ENCODE assay signal across 8 mouse cellular contexts in the genomic region with DNA sequence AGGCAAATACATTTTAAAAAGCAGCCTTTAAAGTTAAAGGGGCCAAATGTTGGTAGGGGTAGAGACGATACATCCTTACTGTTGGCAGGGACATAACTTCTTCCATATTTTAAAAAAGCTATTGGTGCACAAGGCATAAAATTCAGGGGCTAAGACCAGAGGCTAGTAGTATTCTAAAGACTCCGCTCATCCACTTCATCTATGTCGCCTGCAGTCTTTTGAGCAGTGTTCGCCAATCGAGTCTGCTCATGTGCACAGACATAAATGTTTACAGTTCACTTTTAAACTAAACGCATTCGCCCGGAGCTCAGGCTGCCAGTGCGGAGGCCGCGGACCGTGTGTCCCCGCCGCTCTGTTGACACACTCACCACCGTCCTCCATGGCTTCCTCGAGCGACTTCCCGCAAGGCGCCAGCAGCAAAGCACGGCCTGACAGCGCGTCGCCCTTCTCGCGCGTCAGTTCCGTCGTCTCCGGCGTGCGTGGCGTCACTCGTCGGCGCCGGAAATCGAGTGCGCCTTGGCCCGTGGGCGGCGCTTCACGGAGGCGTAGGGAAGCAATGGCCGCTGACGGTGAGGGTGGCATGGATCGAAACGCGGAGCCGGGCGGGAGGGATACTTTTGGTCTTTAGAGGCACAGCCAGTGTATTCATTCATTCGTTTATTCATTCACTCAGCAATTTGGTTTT. TPM values are rescaled to one million over a fixed set of nuclear protein-coding genes. Genes with fewer than 3 reads are reported as not detected.
DNase-seq lines count a peak whose midpoint lies in the region; ATAC-seq lines count a peak whose summit lies in the region.

Eif2b1 (minus strand) TSS at position 499 of the 685 bp plus-strand sequence.
Gtf2h3 (plus strand) TSS at position 508 of the 685 bp plus-strand sequence.

- peak within 1 kb of the TSS; percentile 83 for H3K4me2 ChIP-seq in heart, embryonic 13.5 days
- peak within 1 kb of the TSS; percentile 90 for H3K4me2 ChIP-seq in liver, embryonic 12.5 days
- H3K4me2 ChIP-seq in stomach, embryonic 15.5 days = peak within 1 kb of the TSS; percentile 69

- under 1% methylated on average over 51 of the region's 51 CpGs for WGBS in heart, embryonic 13.5 days
- 2% methylated on average over 51 of the region's 51 CpGs for WGBS in liver, embryonic 12.5 days (ENCODE audit: insufficient replicate concordance)
- WGBS in stomach, embryonic 15.5 days = 1% methylated on average over 51 of the region's 51 CpGs

- H3K4me1 ChIP-seq in brown adipose tissue, adult 24 weeks (ENCODE audit: control insufficient read depth, insufficient read depth, insufficient read length, low read length) = peaks cover 6% of the 10 kb centered on the region; the same call in 1 of the 2 replicates
- H3K4me1 ChIP-seq in heart, embryonic 13.5 days = peaks cover 18% of the 10 kb centered on the region
- H3K4me1 ChIP-seq in liver, embryonic 12.5 days = peaks cover 31% of the 10 kb centered on the region
- H3K4me1 ChIP-seq in stomach, embryonic 15.5 days = peaks cover 14% of the 10 kb centered on the region

- peak within 1 kb of the TSS; percentile 45 for H3K27ac ChIP-seq in brown adipose tissue, adult 24 weeks (replicated peaks; ENCODE audit: low read depth, low read length)
- H3K27ac ChIP-seq in heart, embryonic 13.5 days (replicated peaks) = 0 out of 2 replicates have a peak within 1 kb of the TSS, but pooled peaks have one; percentile 6
- peak within 1 kb of the TSS; percentile 64; the same call in 1 of the 2 replicates for H3K27ac ChIP-seq in liver, embryonic 12.5 days
- 0 out of 2 replicates have a peak within 1 kb of the TSS, but pooled peaks have one; percentile 21 for H3K27ac ChIP-seq in stomach, embryonic 15.5 days

- H3K4me3 ChIP-seq in brown adipose tissue, adult 24 weeks (ENCODE audit: insufficient read depth, low read depth, low read length) = peak within 1 kb of the TSS; percentile 90
- H3K4me3 ChIP-seq in heart, embryonic 13.5 days = peak within 1 kb of the TSS; percentile 76
- H3K4me3 ChIP-seq in liver, embryonic 12.5 days = peak within 1 kb of the TSS; percentile 83
- H3K4me3 ChIP-seq in stomach, embryonic 15.5 days (replicated peaks) = peak within 1 kb of the TSS; percentile 87

- H3K36me3 ChIP-seq in heart, embryonic 13.5 days = peaks cover 57% of the 10 kb centered on the region
- peaks cover 52% of the 10 kb centered on the region for H3K36me3 ChIP-seq in liver, embryonic 12.5 days
- peaks cover 29% of the 10 kb centered on the region; the same call in 1 of the 2 replicates for H3K36me3 ChIP-seq in stomach, embryonic 15.5 days

- peak; percentile 98 for DNase-seq in CD4-positive, CD25-positive, alpha-beta regulatory T cell, adult 2 months (ENCODE audit: low read depth, low spot score)
- DNase-seq in fat pad, adult 2 months (ENCODE audit: extremely low read depth, low read depth, low spot score) = peak; percentile 25
- peak; percentile 98 for DNase-seq in kidney, postnatal 10 days
- peak; percentile 83 to 91 for DNase-seq in natural killer cell, adult 2 months (ENCODE audit: low spot score in 2 of 2)

- H3K9me3 ChIP-seq in heart, embryonic 13.5 days = no peaks in the 10 kb centered on the region
- H3K9me3 ChIP-seq in liver, embryonic 12.5 days (replicated peaks) = no peaks in the 10 kb centered on the region
- no peaks in the 10 kb centered on the region for H3K9me3 ChIP-seq in stomach, embryonic 15.5 days

- H3K27me3 ChIP-seq in heart, embryonic 13.5 days (replicated peaks) = no peaks in the 10 kb centered on the region
- no peaks in the 10 kb centered on the region for H3K27me3 ChIP-seq in liver, embryonic 12.5 days (replicated peaks)
- H3K27me3 ChIP-seq in stomach, embryonic 15.5 days (replicated peaks) = no peaks in the 10 kb centered on the region

- peak within 1 kb of the TSS; percentile 89 for H3K9ac ChIP-seq in heart, embryonic 13.5 days
- H3K9ac ChIP-seq in liver, embryonic 12.5 days = peak within 1 kb of the TSS; percentile 77
- peak within 1 kb of the TSS; percentile 76 for H3K9ac ChIP-seq in stomach, embryonic 15.5 days

- ATAC-seq in heart, embryonic 13.5 days (ENCODE audit: extremely low read depth, insufficient number of reproducible peaks, low FRiP score, low TSS enrichment) = peak; percentile 79; the same call in 1 of the 2 replicates
- peak; percentile 89 for ATAC-seq in liver, embryonic 12.5 days
- peak; percentile 92 for ATAC-seq in stomach, embryonic 15.5 days (ENCODE audit: insufficient read depth, low FRiP score, low read depth)

RNA-seq across cellular contexts. Expression of gene Eif2b1, which starts in this region (rescaled TPM):
- polyA plus RNA-seq in brown adipose tissue, adult 24 weeks (2012; ENCODE audit: insufficient read depth, insufficient read length, missing spikeins) = 28.3 and 32.1 TPM in 2 replicates
- 60.8 and 62.0 TPM in 2 replicates for polyA plus RNA-seq in heart, embryonic 13.5 days (2015; fragmentation: Nextera tagmentation; extraction: Ambion mirVana)
- polyA plus RNA-seq in liver, embryonic 12.5 days (2016; fragmentation: Nextera tagmentation; extraction: Ambion mirVana) = 74.6 and 80.1 TPM in 2 replicates
- 73.7 and 77.1 TPM in 2 replicates for polyA plus RNA-seq in stomach, embryonic 15.5 days (2015; fragmentation: Nextera tagmentation; extraction: Ambion mirVana)

RNA-seq across cellular contexts. Expression of gene Gtf2h3, which starts in this region (rescaled TPM):
- 26.3 and 29.6 TPM in 2 replicates for polyA plus RNA-seq in brown adipose tissue, adult 24 weeks (2012; ENCODE audit: insufficient read depth, insufficient read length, missing spikeins)
- 27.6 and 32.2 TPM in 2 replicates for polyA plus RNA-seq in heart, embryonic 13.5 days (2015; fragmentation: Nextera tagmentation; extraction: Ambion mirVana)
- polyA plus RNA-seq in liver, embryonic 12.5 days (2016; fragmentation: Nextera tagmentation; extraction: Ambion mirVana) = 42.1 and 43.3 TPM in 2 replicates
- 53.1 and 54.9 TPM in 2 replicates for polyA plus RNA-seq in stomach, embryonic 15.5 days (2015; fragmentation: Nextera tagmentation; extraction: Ambion mirVana)

Comparison
In these comparisons a context has a peak if more than half of its experiments do, and no peak if none do; other contexts are left out.
1. Peak in every context shown above with its lines: DNase-seq, ATAC-seq, H3K4me3 ChIP-seq and H3K27ac ChIP-seq.
2. DNase-seq: peak in every context shown above with its lines; median percentile 98 in CD4-positive, CD25-positive, alpha-beta regulatory T cell, adult 2 months; 98 in kidney, postnatal 10 days; 87 in natural killer cell, adult 2 months; 25 in fat pad, adult 2 months.
3. H3K27ac ChIP-seq: peak in every context shown above with its lines; median percentile 64 in liver, embryonic 12.5 days; 45 in brown adipose tissue, adult 24 weeks; 21 in stomach, embryonic 15.5 days; 6 in heart, embryonic 13.5 days.